Mouse (Mus musculus) adrenal gland, postnatal 0 days (tissue): ENCODE measurements around the gene Hsd17b2. TPM values are rescaled to one million over a fixed set of nuclear protein-coding genes. Genes with fewer than 3 reads are reported as not detected.

Experiments used
- polyA plus RNA-seq: library from polyadenylated mRNA; unstranded; fragments of >200 nt; fragmentation: Nextera tagmentation; extraction: Ambion mirVana; gene quantifications from 2 replicates; pipeline ENCODE4 v1.2.1, GENCODE M21; 2015

The Hsd17b2 gene
- polyA plus RNA-seq = 3.7 and 3.8 TPM in 2 replicates

GRCm38 (mm10) chr8:117701859-117702258, at the start of gene Hsd17b2:
TSS of gene Hsd17b2 (plus strand) at chr8:117701904.

GRCm38 (mm10) chr8:117673430-117673830, 28.3 kb upstream of the Hsd17b2 start, which contains the start of gene Sdr42e1:
TSS of gene Sdr42e1 (minus strand) at chr8:117673689.

GRCm38 (mm10) chr8:117801443-117802298, 100.0 kb downstream of the Hsd17b2 start, which contains the start of gene Mphosph6:
TSS of gene Mphosph6 (minus strand) at chr8:117801943.

Other genes starting within 250 kb of the Hsd17b2 start
- 1.6 and 2.2 TPM in 2 replicates for gene Plcg2, start 203.6 kb upstream of the Hsd17b2 start, polyA plus RNA-seq
- gene Sdr42e1, start 28.2 kb upstream of the Hsd17b2 start, polyA plus RNA-seq = 1.6 and 2.2 TPM in 2 replicates
- 45.3 and 47.2 TPM in 2 replicates for gene Mphosph6, start 100.0 kb downstream of the Hsd17b2 start, polyA plus RNA-seq